Mouse (Mus musculus) liver, embryonic 16.5 days (tissue): Measurements from ENCODE around the gene Ptpn13. TPM values are rescaled to one million over a fixed set of nuclear protein-coding genes. Genes with fewer than 3 reads are reported as not detected.

Source experiments
- ATAC-seq: fragments of 200-750 bp; cut with Nextera tagmentation; 2 replicates; pipeline ENCODE4 v1.8.0; 2017; ENCODE audit warnings: low read depth, mild to moderate bottlenecking, moderate number of reproducible peaks, moderate library complexity
- H3K27ac ChIP-seq: fragments of 300-500 bp; sonication (generic); 2 replicates; pipeline ENCODE4 v1.5.1; 2014; ENCODE audit warnings: mild to moderate bottlenecking, low read length
- H3K27me3 ChIP-seq: fragments of 300-500 bp; sonication (generic); 2 replicates; pipeline ENCODE4 v1.6.1; 2014; ENCODE audit warnings: low read depth, low read length, mixed read lengths; ENCODE audit not compliant: control insufficient read depth, insufficient read depth
- H3K36me3 ChIP-seq: fragments of 300-500 bp; sonication (generic); 2 replicates; pipeline ENCODE4 v1.6.1; 2014; ENCODE audit warnings: mild to moderate bottlenecking; ENCODE audit not compliant: control insufficient read depth, insufficient read depth
- H3K4me1 ChIP-seq: fragments of 300-500 bp; sonication (generic); 2 replicates; pipeline ENCODE4 v1.6.1; 2014; ENCODE audit warnings: low read depth, low read length, mixed read lengths; ENCODE audit not compliant: control insufficient read depth
- H3K4me2 ChIP-seq: fragments of 300-500 bp; sonication (generic); 2 replicates; pipeline ENCODE4 v1.6.1; 2014; ENCODE audit warnings: low read depth, low read length, mixed read lengths
- H3K4me3 ChIP-seq: fragments of 300-500 bp; sonication (generic); 2 replicates; pipeline ENCODE4 v1.5.1; 2014; ENCODE audit warnings: low read depth, mild to moderate bottlenecking, low read length
- H3K9ac ChIP-seq: fragments of 300-500 bp; sonication (generic); 2 replicates; pipeline ENCODE4 v1.6.1; 2014; ENCODE audit warnings: low read depth, low read length
- H3K9me3 ChIP-seq: fragments of 300-500 bp; sonication (generic); replicated peaks from 2 replicates; pipeline ENCODE4 v1.6.1; 2016; ENCODE audit warnings: low read length; ENCODE audit not compliant: control insufficient read depth
- WGBS: fragments of 180-500 bp; shearing (Covaris S2); extraction: QIAGEN DNeasy Blood & Tissue Kit; methylation state at CpG from one replicate; pipeline ENCODE4 v1.1.7; 2014; ENCODE audit not compliant: insufficient replicate concordance; 5-methylcytosine and 5-hydroxymethylcytosine counted together
- polyA plus RNA-seq: library from polyadenylated mRNA; unstranded; fragments of >200 nt; fragmentation: Nextera tagmentation; extraction: Ambion mirVana; gene quantifications from 2 replicates; pipeline ENCODE4 v1.2.1, GENCODE M21; 2015

Gene Ptpn13
- polyA plus RNA-seq, 1 experiment from 2014 or later = 0.78 TPM

DNA sequence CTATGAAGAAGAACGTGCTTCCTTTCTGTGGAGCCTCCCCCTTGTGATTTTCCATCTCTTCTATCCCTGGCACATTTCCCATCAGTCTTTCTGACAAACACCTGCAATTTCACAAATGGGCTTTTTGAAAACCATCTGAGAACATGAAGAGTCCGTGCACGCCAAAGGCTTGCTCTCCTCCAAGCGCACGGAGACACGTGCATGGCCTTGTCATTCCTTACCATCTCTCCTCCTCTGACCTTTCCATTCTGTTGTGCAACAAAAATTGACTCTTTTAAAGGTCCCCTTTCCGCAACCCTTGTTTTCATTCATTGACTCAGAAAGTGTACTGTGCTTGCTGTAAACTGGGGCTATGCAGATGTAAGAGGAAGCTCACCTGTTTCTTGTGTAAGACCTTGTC lies 89.4 kb downstream of the Ptpn13 start:
- ATAC-seq = no peak
- H3K36me3 ChIP-seq = no peaks in the 10 kb centered on the region
- no peak overlapping the region for H3K4me3 ChIP-seq
- H3K9me3 ChIP-seq = no peaks in the 10 kb centered on the region
- H3K27ac ChIP-seq = no peak overlapping the region
- no peak overlapping the region for H3K9ac ChIP-seq
- 71% methylated on average over 7 of the region's 7 CpGs for WGBS
- H3K27me3 ChIP-seq = no peaks in the 10 kb centered on the region
- no peaks in the 10 kb centered on the region for H3K4me1 ChIP-seq
- H3K4me2 ChIP-seq = no peak overlapping the region

DNA sequence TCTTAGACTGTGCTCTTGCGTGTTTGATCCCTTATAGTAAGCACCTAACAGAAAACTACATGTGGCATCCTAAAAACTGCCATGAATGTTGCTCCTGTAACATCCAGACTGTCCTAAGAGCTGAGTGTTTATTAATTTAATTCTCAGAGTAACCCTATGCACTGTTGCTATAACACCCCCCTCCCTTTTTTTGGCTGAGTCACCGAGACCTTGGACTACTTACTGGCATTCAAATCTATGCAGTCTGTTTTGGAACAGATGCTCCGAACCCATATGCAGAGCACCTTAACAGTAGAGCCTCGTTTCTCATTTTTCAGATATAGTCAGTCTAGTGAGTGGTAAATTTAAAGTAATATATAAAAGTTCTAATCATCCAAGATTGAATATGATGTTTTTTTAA lies 90.9 kb downstream of the Ptpn13 start:
- 77% methylated on average over 4 of the region's 4 CpGs for WGBS
- Histone ChIP-seq H3K4me3 (no peak overlapping the region), H3K9me3 (no peaks in the 10 kb centered on the region), H3K27me3 (no peaks in the 10 kb centered on the region), H3K36me3 (no peaks in the 10 kb centered on the region), H3K9ac (no peak overlapping the region), H3K27ac (no peak overlapping the region), H3K4me2 (no peak overlapping the region), H3K4me1 (no peaks in the 10 kb centered on the region)
- ATAC-seq = no peak

DNA sequence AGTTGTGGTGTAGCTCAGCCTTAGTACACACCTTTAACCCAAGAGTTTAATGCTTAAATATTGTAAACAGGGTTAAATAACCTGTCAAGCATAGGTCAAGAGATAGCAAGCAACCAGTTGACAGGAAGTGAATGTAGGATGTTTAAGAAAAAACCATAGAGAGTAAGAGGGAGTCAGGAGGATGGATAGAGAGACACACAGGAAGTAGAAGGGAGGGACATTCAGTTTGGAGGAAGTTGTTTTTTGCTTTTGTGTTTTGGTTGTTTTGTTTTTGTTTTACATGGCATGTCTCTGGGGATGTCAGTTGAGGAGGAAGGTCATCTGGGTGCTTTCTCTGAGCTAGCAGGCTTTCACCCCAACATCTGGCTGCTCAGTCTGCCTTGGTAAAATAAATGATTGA lies 91.6 kb downstream of the Ptpn13 start:
- Histone ChIP-seq H3K27ac (no peak overlapping the region), H3K4me3 (no peak overlapping the region), H3K4me1 (no peaks in the 10 kb centered on the region), H3K9ac (no peak overlapping the region), H3K27me3 (no peaks in the 10 kb centered on the region), H3K36me3 (no peaks in the 10 kb centered on the region), H3K9me3 (no peaks in the 10 kb centered on the region), H3K4me2 (no peak overlapping the region)
- no peak for ATAC-seq

DNA sequence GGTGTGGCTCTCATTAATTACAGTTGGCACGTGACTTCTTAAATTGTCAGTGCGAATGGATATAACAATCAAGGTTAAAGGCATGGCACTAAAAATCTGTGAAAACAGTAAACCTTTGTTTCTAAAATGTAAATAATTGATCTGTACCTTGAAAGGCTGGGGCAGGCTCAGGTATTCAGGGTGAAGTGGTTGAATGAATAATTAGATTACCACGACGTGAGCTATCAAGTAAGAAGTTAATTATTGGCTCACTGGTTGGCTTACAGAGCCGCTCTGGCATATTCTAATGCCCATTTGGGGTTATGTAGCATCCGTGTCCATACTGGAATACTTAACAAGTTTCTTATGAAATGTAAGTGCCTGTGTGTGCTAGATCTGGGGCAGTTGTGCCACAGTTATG lies 92.6 kb downstream of the Ptpn13 start:
- H3K9ac ChIP-seq = no peak overlapping the region
- no peak for ATAC-seq
- H3K9me3 ChIP-seq = no peaks in the 10 kb centered on the region
- no peak overlapping the region for H3K27ac ChIP-seq
- H3K36me3 ChIP-seq = no peaks in the 10 kb centered on the region
- 65% methylated on average over 6 of the region's 6 CpGs for WGBS
- H3K4me1 ChIP-seq = no peaks in the 10 kb centered on the region
- no peak overlapping the region for H3K4me2 ChIP-seq
- H3K4me3 ChIP-seq = no peak overlapping the region
- no peaks in the 10 kb centered on the region for H3K27me3 ChIP-seq

DNA sequence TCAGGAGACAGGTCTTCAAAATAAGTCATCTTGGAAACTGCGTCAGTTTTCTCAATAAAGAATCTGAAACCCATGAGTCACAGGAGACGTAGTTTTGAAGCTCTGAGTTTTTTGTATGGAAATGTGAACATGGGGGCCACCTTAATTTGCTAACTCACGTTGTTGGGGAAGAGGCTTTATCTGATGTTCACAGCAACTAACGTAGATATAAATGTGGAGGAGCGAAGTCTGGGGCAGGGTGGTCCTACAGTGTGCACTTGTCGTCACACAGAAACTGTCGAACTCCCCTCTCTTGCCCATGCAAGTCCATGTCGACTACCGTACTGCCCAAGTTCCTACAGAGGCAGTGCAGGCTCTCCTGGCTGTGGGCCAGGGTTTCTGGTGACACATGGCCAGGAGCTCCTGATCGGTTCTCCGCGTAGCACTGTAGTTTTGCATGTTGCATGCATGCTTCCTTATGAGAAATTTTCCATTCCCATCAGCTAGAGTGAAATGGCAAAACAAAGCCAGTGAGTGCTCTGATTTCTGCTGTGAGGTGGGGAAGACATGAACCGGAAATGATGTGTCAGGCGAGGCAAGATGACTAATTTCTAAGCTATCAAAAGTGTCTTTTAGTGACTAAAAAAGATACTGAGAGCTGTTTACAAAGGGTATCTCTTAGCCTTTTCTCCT lies 93.9 kb downstream of the Ptpn13 start:
- Histone ChIP-seq H3K27me3 (no peaks in the 10 kb centered on the region), H3K4me2 (no peak overlapping the region), H3K9ac (no peak overlapping the region), H3K36me3 (no peaks in the 10 kb centered on the region), H3K27ac (no peak overlapping the region), H3K9me3 (no peaks in the 10 kb centered on the region), H3K4me3 (no peak overlapping the region), H3K4me1 (no peaks in the 10 kb centered on the region)
- no peak for ATAC-seq
- 60% methylated on average over 14 of the region's 14 CpGs for WGBS

DNA sequence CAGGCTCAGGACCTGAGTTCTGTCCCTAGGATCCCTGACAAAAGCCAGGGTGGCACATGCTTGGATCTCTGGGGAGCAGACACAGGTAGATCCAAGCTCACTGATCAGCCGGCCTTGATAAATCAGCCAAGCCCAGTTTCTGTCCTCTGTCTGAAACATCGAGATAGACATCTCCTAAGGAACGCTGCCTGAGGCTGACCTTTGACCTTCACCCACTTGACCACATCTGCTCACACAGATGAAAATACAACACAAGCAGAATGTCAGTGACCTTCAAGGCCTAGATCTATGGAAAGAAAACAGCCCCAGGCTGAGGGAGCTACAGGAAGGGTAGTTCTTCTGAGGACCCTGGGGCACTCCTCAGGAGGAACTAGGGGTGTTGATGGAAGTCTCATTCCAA lies 97.4 kb downstream of the Ptpn13 start:
- Histone ChIP-seq H3K4me3 (no peak overlapping the region), H3K4me1 (no peaks in the 10 kb centered on the region), H3K27ac (no peak overlapping the region), H3K9me3 (no peaks in the 10 kb centered on the region), H3K36me3 (no peaks in the 10 kb centered on the region), H3K27me3 (no peaks in the 10 kb centered on the region), H3K4me2 (no peak overlapping the region), H3K9ac (no peak overlapping the region)
- WGBS = 56% methylated on average over 3 of the region's 3 CpGs
- ATAC-seq = no peak

DNA sequence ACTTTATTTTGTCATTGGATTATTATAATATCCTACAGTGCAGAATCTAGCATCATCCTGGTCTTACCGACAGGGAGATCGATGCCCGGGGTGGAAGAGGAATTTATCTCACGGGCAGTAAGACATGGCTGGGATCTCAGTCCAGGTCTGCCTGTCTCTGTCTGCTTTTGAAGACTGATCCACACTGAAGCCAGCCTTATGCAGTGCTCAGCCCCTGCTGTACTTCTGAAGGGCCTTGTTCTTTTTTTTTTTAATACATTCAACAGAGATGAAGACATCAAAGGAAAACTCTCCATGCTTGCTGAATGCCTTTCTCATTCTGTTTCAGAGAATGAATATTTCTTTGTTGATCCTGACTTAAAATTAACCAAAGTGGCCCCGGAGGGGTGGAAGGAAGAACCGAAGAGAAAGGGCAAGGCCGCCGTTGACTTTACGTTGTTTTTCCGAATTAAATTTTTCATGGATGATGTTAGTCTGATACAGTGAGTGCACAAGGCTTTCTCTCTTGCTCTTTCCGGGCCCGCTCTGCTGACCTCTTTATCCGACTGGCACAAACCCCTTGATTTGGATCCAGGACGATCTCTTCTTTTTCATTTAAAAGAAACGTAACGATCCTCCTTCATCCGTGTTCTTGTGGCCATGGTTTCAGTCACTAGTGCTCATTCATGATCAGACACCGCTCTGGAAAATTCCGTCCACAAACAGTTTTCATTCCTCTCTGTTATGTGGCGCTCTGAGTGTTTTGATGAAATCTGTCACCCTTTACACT lies 101.9 kb downstream of the Ptpn13 start:
- Histone ChIP-seq H3K27ac (no peak overlapping the region), H3K9ac (no peak overlapping the region), H3K4me1 (no peaks in the 10 kb centered on the region), H3K4me2 (no peak overlapping the region), H3K36me3 (no peaks in the 10 kb centered on the region), H3K9me3 (no peaks in the 10 kb centered on the region), H3K27me3 (no peaks in the 10 kb centered on the region), H3K4me3 (no peak overlapping the region)
- 82% methylated on average over 20 of the region's 20 CpGs for WGBS
- ATAC-seq = no peak

DNA sequence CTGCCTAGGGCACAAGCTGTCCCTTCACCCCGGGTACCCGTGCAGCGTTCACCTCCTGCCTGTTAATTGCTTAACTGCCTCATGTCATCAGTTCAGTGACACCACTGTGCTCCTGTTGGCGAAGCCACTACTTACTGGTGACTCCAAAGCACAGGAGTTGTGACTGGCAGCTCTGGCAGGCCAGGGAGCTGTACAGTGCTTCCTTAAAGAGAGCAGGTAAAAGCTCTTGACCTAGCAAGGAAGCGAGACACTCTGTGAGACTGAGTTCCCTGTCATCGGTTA lies 102.4 kb downstream of the Ptpn13 start:
- no peak overlapping the region for H3K4me2 ChIP-seq
- H3K27ac ChIP-seq = no peak overlapping the region
- 71% methylated on average over 6 of the region's 6 CpGs for WGBS
- H3K4me1 ChIP-seq = no peaks in the 10 kb centered on the region
- ATAC-seq = no peak
- H3K27me3 ChIP-seq = no peaks in the 10 kb centered on the region
- H3K36me3 ChIP-seq = no peaks in the 10 kb centered on the region
- H3K4me3 ChIP-seq = no peak overlapping the region
- no peaks in the 10 kb centered on the region for H3K9me3 ChIP-seq
- no peak overlapping the region for H3K9ac ChIP-seq

DNA sequence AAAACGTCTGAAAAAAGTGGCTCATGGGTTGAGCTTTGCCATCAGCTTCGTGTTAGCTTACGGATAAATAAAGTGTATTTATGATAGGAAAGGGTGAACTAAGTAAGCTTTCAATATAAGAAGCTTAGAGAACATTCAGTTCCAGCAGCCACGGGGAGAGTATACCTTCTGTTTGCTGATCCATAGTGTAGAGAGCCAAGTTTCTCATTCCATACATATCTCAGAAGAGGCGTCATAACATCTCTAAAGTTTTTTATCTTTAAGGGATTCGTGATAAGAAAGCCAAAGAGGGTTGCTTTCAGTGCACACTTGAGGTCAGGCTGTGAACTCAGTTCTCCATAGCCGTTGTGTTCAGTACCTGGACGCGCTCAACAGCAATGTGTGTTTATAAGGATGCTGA lies 105.2 kb downstream of the Ptpn13 start:
- 70% methylated on average over 9 of the region's 9 CpGs for WGBS
- H3K9ac ChIP-seq = no peak overlapping the region
- no peak overlapping the region for H3K4me2 ChIP-seq
- no peaks in the 10 kb centered on the region for H3K36me3 ChIP-seq
- no peak for ATAC-seq
- H3K4me3 ChIP-seq = no peak overlapping the region
- no peaks in the 10 kb centered on the region for H3K4me1 ChIP-seq
- H3K9me3 ChIP-seq = no peaks in the 10 kb centered on the region
- no peak overlapping the region for H3K27ac ChIP-seq
- no peaks in the 10 kb centered on the region for H3K27me3 ChIP-seq
